Mouse (Mus musculus) cerebellum, postnatal 36 days (tissue): ENCODE data around the gene Igf1r.

Source experiments
- DNase-seq, 2 experiments: peaks; one replicate each; pipeline ENCODE4 v3.0.0; 2021 to 2022; ENCODE audit warnings: mixed read lengths in 2 of 2

Gene Igf1r

GRCm38 (mm10) chr7:68057010-68057409, 104.4 kb downstream of the Igf1r start:
- no peak for DNase-seq

GRCm38 (mm10) chr7:68059690-68060089, 107.1 kb downstream of the Igf1r start:
- no peak for DNase-seq

- no peak for DNase-seq
Measured at GRCm38 (mm10) chr7:68061434-68061833, 108.8 kb downstream of the Igf1r start.

- no peak for DNase-seq
Measured at GRCm38 (mm10) chr7:68062170-68062848, 109.7 kb downstream of the Igf1r start.

- no peak for DNase-seq
Measured at GRCm38 (mm10) chr7:68062849-68063208, 110.2 kb downstream of the Igf1r start.

GRCm38 (mm10) chr7:68063711-68064110, 111.1 kb downstream of the Igf1r start:
- no peak for DNase-seq

- DNase-seq, result no peak
Measured at GRCm38 (mm10) chr7:68064120-68064519, 111.5 kb downstream of the Igf1r start.

- DNase-seq, result no peak
Measured at GRCm38 (mm10) chr7:68064647-68065362, 112.2 kb downstream of the Igf1r start.

GRCm38 (mm10) chr7:68065904-68066303, 113.3 kb downstream of the Igf1r start:
- no peak for DNase-seq

- no peak for DNase-seq
Measured at GRCm38 (mm10) chr7:68067321-68067720, 114.7 kb downstream of the Igf1r start.

- DNase-seq, result no peak
Measured at GRCm38 (mm10) chr7:68069324-68069723, 116.7 kb downstream of the Igf1r start.

GRCm38 (mm10) chr7:68070030-68070429, 117.4 kb downstream of the Igf1r start:
- DNase-seq, result no peak

GRCm38 (mm10) chr7:68070626-68071025, 118.0 kb downstream of the Igf1r start:
- peak; percentile 61 to 62 for DNase-seq

- DNase-seq, result no peak
Measured at GRCm38 (mm10) chr7:68071050-68071449, 118.4 kb downstream of the Igf1r start.

- DNase-seq, result no peak
Measured at GRCm38 (mm10) chr7:68071749-68072148, 119.1 kb downstream of the Igf1r start.

- no peak for DNase-seq
Measured at GRCm38 (mm10) chr7:68072524-68073459, 120.2 kb downstream of the Igf1r start.

- no peak for DNase-seq
Measured at GRCm38 (mm10) chr7:68073460-68073806, 120.8 kb downstream of the Igf1r start.

GRCm38 (mm10) chr7:68074748-68075147, 122.1 kb downstream of the Igf1r start:
- DNase-seq, result no peak

- DNase-seq, result peak; percentile 40 to 47
Measured at GRCm38 (mm10) chr7:68075401-68075800, 122.8 kb downstream of the Igf1r start.

- no peak for DNase-seq
Measured at GRCm38 (mm10) chr7:68080122-68080845, 127.7 kb downstream of the Igf1r start.

- DNase-seq, result no peak
Measured at GRCm38 (mm10) chr7:68085338-68085737, 132.7 kb downstream of the Igf1r start.

GRCm38 (mm10) chr7:68085870-68086341, 133.3 kb downstream of the Igf1r start:
- DNase-seq, result peak in 1 of 2 experiments; percentile 32

- DNase-seq, result no peak
Measured at GRCm38 (mm10) chr7:68087496-68087895, 134.9 kb downstream of the Igf1r start.
